Mouse (Mus musculus) ES-Bruce4 (cell line): ENCODE measurements around the gene Kctd2. TPM values are rescaled to one million over a fixed set of nuclear protein-coding genes. Genes with fewer than 3 reads are reported as not detected.

Source experiments
- H3K27ac ChIP-seq: 2 replicates; pipeline ENCODE4 v1.5.1; 2012; ENCODE audit warnings: low read length, inconsistent platforms; ENCODE audit not compliant: insufficient read depth
- H3K27me3 ChIP-seq: 2 replicates; pipeline ENCODE4 v1.6.1; 2012; ENCODE audit warnings: mild to moderate bottlenecking, low read length, inconsistent platforms; ENCODE audit not compliant: control insufficient read depth, poor library complexity, insufficient read depth, severe bottlenecking
- H3K36me3 ChIP-seq: 2 replicates; pipeline ENCODE4 v1.6.1; 2012; ENCODE audit warnings: inconsistent platforms, mild to moderate bottlenecking, low read length, moderate library complexity; ENCODE audit not compliant: control insufficient read depth, poor library complexity, insufficient read depth, severe bottlenecking
- H3K4me1 ChIP-seq: one replicate; pipeline ENCODE4 v1.8.1; 2011; ENCODE audit warnings: low read length; ENCODE audit not compliant: control insufficient read depth, insufficient read depth
- H3K4me3 ChIP-seq: 2 replicates; pipeline ENCODE4 v1.5.1; 2011; ENCODE audit warnings: low read depth, mild to moderate bottlenecking, low read length
- H3K9ac ChIP-seq: 2 replicates; pipeline ENCODE4 v1.6.1; 2012; ENCODE audit warnings: low read depth, mild to moderate bottlenecking, inconsistent platforms; ENCODE audit not compliant: poor library complexity, severe bottlenecking
- H3K9me3 ChIP-seq: replicated peaks from 2 replicates; pipeline ENCODE4 v1.6.1; 2012; ENCODE audit warnings: mild to moderate bottlenecking, low read length, inconsistent platforms; ENCODE audit not compliant: control insufficient read depth, poor library complexity, insufficient read depth, severe bottlenecking
- CTCF ChIP-seq: IDR thresholded peaks from one replicate; pipeline ENCODE4 v1.8.1; 2011; ENCODE audit warnings: low read depth, low read length
- EP300 ChIP-seq: IDR thresholded peaks from 2 replicates; pipeline ENCODE4 v1.6.1; 2011; ENCODE audit warnings: low read depth, low read length; ENCODE audit not compliant: insufficient read depth
- POLR2A ChIP-seq: IDR thresholded peaks from one replicate; pipeline ENCODE4 v1.8.1; 2011; ENCODE audit warnings: low read length; ENCODE audit not compliant: insufficient read depth
- polyA plus RNA-seq: library from polyadenylated mRNA; stranded (reverse); fragments of >200 nt; gene quantifications from 2 replicates; pipeline ENCODE4 v1.2.4, GENCODE M21; 2011; ENCODE audit warnings: low read depth; ENCODE audit not compliant: missing spikeins, insufficient read depth, insufficient read length

Gene Kctd2
- polyA plus RNA-seq, 1 experiment: 26.4 TPM

DNA sequence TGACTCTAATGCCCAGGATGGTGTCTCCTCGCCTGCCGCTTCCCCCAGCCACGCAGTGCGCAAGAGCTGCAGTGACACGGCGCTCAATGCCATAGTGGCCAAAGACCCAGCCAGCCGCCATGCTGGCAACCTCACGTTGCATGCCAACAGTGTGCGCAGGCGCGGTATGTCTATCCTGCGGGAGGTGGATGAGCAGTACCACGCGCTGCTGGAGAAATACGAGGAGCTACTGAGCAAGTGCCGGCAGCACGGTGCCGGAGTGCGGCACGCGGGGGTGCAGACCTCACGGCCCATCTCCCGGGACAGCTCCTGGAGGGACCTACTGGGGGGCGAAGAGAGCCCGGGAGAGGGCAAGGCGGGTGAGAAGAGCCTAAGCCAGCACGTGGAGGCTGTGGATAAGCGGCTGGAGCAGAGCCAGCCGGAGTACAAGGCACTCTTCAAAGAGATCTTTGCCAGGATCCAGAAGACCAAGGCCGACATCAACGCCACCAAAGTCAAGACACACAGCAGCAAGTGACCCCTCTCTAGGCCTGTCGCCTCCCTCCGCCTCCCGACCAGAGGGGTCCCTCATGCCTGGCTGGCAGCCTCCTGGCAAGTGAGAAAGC lies 26.1 kb upstream of the Kctd2 start:
- Histone ChIP-seq H3K4me1 (peaks cover 3% of the 10 kb centered on the region), H3K9me3 (no peaks in the 10 kb centered on the region), H3K36me3 (no peaks in the 10 kb centered on the region), H3K4me3 (peak overlapping the region; percentile 29), H3K27me3 (no peaks in the 10 kb centered on the region), H3K9ac (peak overlapping the region; percentile 0; the same call in 1 of the 2 replicates), H3K27ac (no peak overlapping the region)
- TF ChIP-seq POLR2A (no peak), CTCF (no peak), EP300 (no peak)

- Histone ChIP-seq H3K4me3 (no peak overlapping the region), H3K27me3 (no peaks in the 10 kb centered on the region), H3K36me3 (no peaks in the 10 kb centered on the region), H3K27ac (no peak overlapping the region), H3K9ac (no peak overlapping the region), H3K4me1 (peaks cover 2% of the 10 kb centered on the region), H3K9me3 (no peaks in the 10 kb centered on the region)
- TF ChIP-seq POLR2A (no peak), EP300 (no peak), CTCF (no peak)
These were observed 21.8 kb upstream of the Kctd2 start for GRCm38 (mm10) chr11:115398085-115398484.

DNA sequence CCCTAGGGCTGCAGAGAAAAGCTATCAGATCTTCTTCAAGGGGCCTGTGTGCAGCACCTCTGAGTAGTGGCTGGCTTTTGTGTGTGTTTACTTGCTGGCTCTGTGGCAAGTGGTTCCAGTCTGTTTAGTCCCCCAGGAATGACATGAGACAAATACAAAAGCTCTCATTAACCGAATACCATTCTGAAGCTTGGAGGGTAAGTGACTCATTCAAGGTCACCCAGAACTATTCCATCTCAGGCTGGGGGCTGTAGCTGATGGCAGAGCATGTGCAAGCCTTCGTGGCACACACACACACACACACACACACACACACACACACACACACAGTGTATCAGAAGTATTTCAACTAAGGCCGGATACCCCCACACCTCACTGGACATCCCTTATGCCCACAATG lies 19.8 kb upstream of the Kctd2 start:
- TF ChIP-seq CTCF: no peak
- TF ChIP-seq POLR2A: no peak
- TF ChIP-seq EP300: no peak
- no peak overlapping the region for H3K27ac ChIP-seq
- H3K4me1 ChIP-seq: peaks cover 2% of the 10 kb centered on the region
- H3K36me3 ChIP-seq: no peaks in the 10 kb centered on the region
- H3K9ac ChIP-seq: no peak overlapping the region
- H3K9me3 ChIP-seq: no peaks in the 10 kb centered on the region
- H3K4me3 ChIP-seq: no peak overlapping the region
- no peaks in the 10 kb centered on the region for H3K27me3 ChIP-seq

DNA sequence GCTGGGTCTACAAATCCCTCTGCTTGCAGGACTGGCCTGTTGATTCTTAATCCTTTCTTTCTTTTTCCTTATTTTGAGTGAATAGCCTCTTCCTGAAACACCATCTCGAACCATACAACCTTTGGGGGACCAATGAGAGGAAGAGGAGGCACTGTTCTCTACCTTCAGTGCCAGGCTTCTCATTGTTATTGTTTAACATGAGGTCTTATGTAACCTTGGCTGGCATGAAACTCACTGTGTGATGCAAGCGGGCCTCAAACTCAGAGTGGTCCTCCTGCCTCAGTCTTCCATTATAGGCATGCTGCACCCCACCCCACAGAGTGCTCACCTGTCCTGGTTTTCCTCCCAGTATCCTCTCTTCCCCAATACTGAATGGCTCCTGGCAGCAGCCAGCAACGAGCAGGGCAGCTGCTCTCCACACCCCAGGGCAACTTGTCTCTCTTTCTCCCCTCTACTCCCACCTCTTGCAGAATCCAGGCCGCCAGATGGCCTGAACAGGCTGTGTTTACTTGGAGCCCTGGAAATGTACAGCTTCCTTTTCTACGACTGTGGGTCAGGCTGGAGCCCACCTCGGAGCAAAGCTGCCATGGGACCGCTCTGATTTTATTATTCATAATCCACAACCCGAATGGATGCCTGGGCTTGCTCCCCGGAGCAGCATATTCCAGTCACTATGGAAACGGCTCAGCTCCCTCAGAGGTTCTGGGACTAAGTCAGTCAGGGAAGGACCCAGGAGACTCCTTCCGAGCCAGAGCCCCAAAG lies 19.1 kb upstream of the Kctd2 start:
- TF ChIP-seq POLR2A: no peak
- no peak for TF ChIP-seq EP300
- TF ChIP-seq CTCF: no peak
- Histone ChIP-seq H3K9me3 (no peaks in the 10 kb centered on the region), H3K27me3 (no peaks in the 10 kb centered on the region), H3K27ac (no peak overlapping the region), H3K4me3 (peak overlapping the region; percentile 15), H3K4me1 (peaks cover 2% of the 10 kb centered on the region), H3K9ac (peak overlapping the region; percentile 46; the same call in 1 of the 2 replicates), H3K36me3 (no peaks in the 10 kb centered on the region)

GRCm38 (mm10) chr11:115403338-115404124 lies 16.4 kb upstream of the Kctd2 start, which contains the start of gene Mrpl58:
Gene Mrpl58 (plus strand): TSS chr11:115403752.
- peaks cover 2% of the 10 kb centered on the region for H3K4me1 ChIP-seq
- TF ChIP-seq EP300: 0 out of 2 replicates have a peak, but pooled peaks have one; percentile 52
- TF ChIP-seq POLR2A: no peak
- peak within 1 kb of the TSS; percentile 95 for H3K4me3 ChIP-seq
- H3K27me3 ChIP-seq: no peaks in the 10 kb centered on the region
- H3K27ac ChIP-seq: peak within 1 kb of the TSS; percentile 35; the same call in 1 of the 2 replicates
- no peaks in the 10 kb centered on the region for H3K36me3 ChIP-seq
- no peaks in the 10 kb centered on the region for H3K9me3 ChIP-seq
- peak within 1 kb of the TSS; percentile 85 for H3K9ac ChIP-seq
